Mouse (Mus musculus): ENCODE results near the gene Fscn2. TPM values are rescaled to one million over a fixed set of nuclear protein-coding genes. Genes with fewer than 3 reads are reported as not detected.

Fscn2 gene
- polyA plus RNA-seq, 1 experiment: not detected

DNA sequence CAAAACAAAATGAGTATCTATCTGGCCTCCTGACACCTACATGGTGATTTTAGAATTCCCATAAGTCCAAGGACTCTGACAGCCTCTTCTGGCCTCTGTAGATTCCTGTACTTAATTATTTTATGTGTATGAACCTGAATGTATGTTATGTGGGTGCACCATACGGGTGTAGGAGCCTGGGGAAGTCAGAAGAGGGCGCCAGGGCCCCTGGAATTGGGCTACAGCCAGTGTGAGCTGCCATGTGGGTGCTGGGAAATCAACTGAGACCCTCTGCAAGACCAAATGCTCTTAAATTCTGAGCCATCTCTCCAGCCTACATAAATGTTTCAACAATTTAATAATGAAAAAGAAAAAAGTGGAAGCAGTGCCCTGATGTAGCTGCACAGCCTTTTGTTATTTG is 23.9 kb upstream of the Fscn2 start:
- no peak overlapping the region for H3K27ac ChIP-seq (ENCODE audit: insufficient read depth, low read length)
- 77% methylated on average over 2 of the region's 2 CpGs for WGBS

DNA sequence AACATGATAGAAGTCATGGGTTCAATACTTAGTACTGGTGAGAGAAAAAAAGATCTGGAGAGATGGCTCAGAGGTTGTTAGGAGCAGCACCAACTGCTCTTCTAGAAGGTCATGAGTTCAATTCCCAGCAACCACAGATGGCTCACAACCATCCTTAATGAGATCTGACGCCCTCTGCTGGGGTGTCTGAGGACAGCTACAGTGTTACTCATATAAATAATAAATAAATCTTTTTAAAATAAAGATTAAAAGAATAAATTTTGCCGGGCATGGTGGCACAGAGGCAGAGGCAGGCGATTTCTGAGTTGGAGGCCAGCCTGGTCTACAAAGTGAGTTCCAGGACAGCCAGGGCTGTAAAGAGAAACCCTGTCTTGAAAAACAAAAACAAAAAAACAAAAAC is 22.5 kb upstream of the Fscn2 start:
- H3K27ac ChIP-seq (ENCODE audit: insufficient read depth, low read length): no peak overlapping the region
- 85% methylated on average over 3 of the region's 3 CpGs for WGBS
- DNase-seq (ENCODE audit: low read depth in 1 of 2, low spot score in 2 of 2): no peak
- H3K4me3 ChIP-seq (ENCODE audit: extremely low read depth, insufficient read depth, insufficient read length): no peak overlapping the region
- H3K36me3 ChIP-seq (ENCODE audit: control insufficient read depth, insufficient read depth, low read length): no peaks in the 10 kb centered on the region
- H3K27me3 ChIP-seq (ENCODE audit: control insufficient read depth, insufficient read depth, low read length): no peaks in the 10 kb centered on the region
- H3K4me1 ChIP-seq (ENCODE audit: control insufficient read depth, insufficient read depth, insufficient read length): peaks cover 3% of the 10 kb centered on the region; the same call in 1 of the 2 replicates
- TF ChIP-seq CTCF (IDR thresholded peaks at IDR 0.05; ENCODE audit: extremely low read depth, insufficient read depth, insufficient read length, insufficient replicate concordance): no peak
- no peak for TF ChIP-seq POLR2A (IDR thresholded peaks at IDR 0.05; ENCODE audit: low read depth, low read length)

More for the DNA sequence above, 23.9 kb upstream of the Fscn2 start:
- Histone ChIP-seq H3K4me1 (ENCODE audit: control insufficient read depth, insufficient read depth, insufficient read length) (peaks cover 3% of the 10 kb centered on the region; the same call in 1 of the 2 replicates), H3K4me3 (ENCODE audit: extremely low read depth, insufficient read depth, insufficient read length) (no peak overlapping the region), H3K36me3 (ENCODE audit: control insufficient read depth, insufficient read depth, low read length) (no peaks in the 10 kb centered on the region), H3K27me3 (ENCODE audit: control insufficient read depth, insufficient read depth, low read length) (no peaks in the 10 kb centered on the region)
- TF ChIP-seq POLR2A (IDR thresholded peaks at IDR 0.05; ENCODE audit: low read depth, low read length) (no peak), CTCF (IDR thresholded peaks at IDR 0.05; ENCODE audit: extremely low read depth, insufficient read depth, insufficient read length, insufficient replicate concordance) (no peak)
- DNase-seq (ENCODE audit: low read depth in 1 of 2, low spot score in 2 of 2): no peak

DNA sequence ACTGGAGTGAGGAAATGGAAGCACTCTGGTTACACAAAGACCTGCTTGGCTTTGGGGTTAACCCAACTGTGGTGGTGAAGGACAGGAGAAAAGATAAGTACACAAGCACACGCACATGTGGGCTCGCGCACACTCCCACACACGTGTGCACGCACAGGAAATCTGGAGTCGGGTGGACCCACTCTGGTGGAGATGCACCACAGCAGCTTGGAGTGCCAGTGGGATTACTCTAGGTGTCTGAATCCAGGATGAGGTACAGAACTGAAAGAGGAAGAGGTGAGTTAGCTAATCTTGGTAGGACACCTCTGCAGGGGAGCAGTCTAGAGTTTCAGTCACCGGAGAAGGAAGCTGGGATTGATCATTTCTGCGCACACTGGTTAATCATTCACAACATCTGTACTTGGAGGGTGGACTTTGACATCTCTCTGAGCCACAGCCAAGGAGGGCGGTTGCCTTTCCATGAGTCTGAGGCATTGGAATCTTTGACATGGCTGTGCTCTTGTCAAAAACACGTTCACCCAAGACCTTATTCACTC is 21.3 kb upstream of the Fscn2 start:
- Histone ChIP-seq H3K27me3 (ENCODE audit: control insufficient read depth, insufficient read depth, low read length) (no peaks in the 10 kb centered on the region), H3K36me3 (ENCODE audit: control insufficient read depth, insufficient read depth, low read length) (no peaks in the 10 kb centered on the region; the same call in none of the 2 replicates), H3K4me1 (ENCODE audit: control insufficient read depth, insufficient read depth, insufficient read length) (peaks cover 3% of the 10 kb centered on the region; the same call in 1 of the 2 replicates), H3K4me3 (ENCODE audit: extremely low read depth, insufficient read depth, insufficient read length) (no peak overlapping the region), H3K27ac (ENCODE audit: insufficient read depth, low read length) (no peak overlapping the region)
- 52% methylated on average over 10 of the region's 10 CpGs for WGBS
- TF ChIP-seq POLR2A (IDR thresholded peaks at IDR 0.05; ENCODE audit: low read depth, low read length): no peak
- no peak for TF ChIP-seq CTCF (IDR thresholded peaks at IDR 0.05; ENCODE audit: extremely low read depth, insufficient read depth, insufficient read length, insufficient replicate concordance)
- no peak for DNase-seq (ENCODE audit: low read depth in 1 of 2, low spot score in 2 of 2)

DNA sequence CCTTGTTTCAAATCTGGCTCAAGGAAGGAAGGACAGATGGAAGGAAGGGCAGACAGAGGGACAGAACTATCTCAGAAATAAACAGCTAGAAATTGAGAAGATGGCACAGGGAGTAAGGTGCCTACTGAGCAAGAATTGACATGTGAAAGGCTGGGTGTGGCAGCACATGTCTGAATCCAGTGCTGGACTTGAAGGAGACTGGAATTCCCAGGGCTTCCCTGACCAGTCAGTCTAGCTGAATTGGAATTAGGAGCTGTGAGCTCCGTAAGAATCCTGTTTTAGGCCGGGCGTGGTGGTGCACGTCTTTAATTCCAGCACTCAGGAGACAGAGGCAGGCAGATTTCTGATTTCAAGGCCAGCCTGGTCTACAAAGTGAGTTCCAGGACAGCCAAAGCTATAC is 19.7 kb upstream of the Fscn2 start:
- Histone ChIP-seq H3K27me3 (ENCODE audit: control insufficient read depth, insufficient read depth, low read length) (no peaks in the 10 kb centered on the region), H3K4me3 (ENCODE audit: extremely low read depth, insufficient read depth, insufficient read length) (no peak overlapping the region), H3K27ac (ENCODE audit: insufficient read depth, low read length) (no peak overlapping the region), H3K4me1 (ENCODE audit: control insufficient read depth, insufficient read depth, insufficient read length) (peaks cover 3% of the 10 kb centered on the region; the same call in 1 of the 2 replicates), H3K36me3 (ENCODE audit: control insufficient read depth, insufficient read depth, low read length) (peaks cover 6% of the 10 kb centered on the region)
- no peak for DNase-seq (ENCODE audit: low read depth in 1 of 2, low spot score in 2 of 2)
- TF ChIP-seq CTCF (IDR thresholded peaks at IDR 0.05; ENCODE audit: extremely low read depth, insufficient read depth, insufficient read length, insufficient replicate concordance) (no peak), POLR2A (IDR thresholded peaks at IDR 0.05; ENCODE audit: low read depth, low read length) (no peak)
- 93% methylated on average over 4 of the region's 4 CpGs for WGBS

DNA sequence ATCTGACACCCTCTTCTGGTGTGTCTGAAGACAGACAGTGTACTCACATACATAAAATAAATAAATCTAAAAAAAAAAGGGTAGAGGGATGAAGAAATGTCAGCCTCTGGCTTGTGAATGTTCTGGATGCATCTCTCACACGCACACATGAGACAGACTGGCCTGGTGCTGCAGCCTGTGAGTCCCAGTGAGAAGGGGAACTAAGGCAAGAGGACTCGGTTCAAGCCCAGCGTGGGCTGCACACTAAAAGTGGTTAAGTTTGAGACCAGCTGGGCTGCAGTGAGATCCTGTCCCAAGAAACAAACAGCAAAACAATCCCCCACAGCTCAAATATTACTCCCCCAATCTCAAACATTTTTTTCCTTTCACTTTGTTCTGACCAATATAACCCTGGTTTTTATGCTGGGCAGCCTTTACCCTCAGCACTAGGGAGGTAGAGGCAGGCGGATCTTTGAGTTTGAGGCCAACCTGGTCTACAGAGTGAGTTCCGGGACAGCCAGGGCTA is 18.6 kb upstream of the Fscn2 start:
- Histone ChIP-seq H3K27ac (ENCODE audit: insufficient read depth, low read length) (no peak overlapping the region), H3K4me1 (ENCODE audit: control insufficient read depth, insufficient read depth, insufficient read length) (peaks cover 3% of the 10 kb centered on the region; the same call in 1 of the 2 replicates), H3K27me3 (ENCODE audit: control insufficient read depth, insufficient read depth, low read length) (no peaks in the 10 kb centered on the region), H3K36me3 (ENCODE audit: control insufficient read depth, insufficient read depth, low read length) (peaks cover 12% of the 10 kb centered on the region), H3K4me3 (ENCODE audit: extremely low read depth, insufficient read depth, insufficient read length) (no peak overlapping the region)
- DNase-seq (ENCODE audit: low read depth in 1 of 2, low spot score in 2 of 2): no peak
- TF ChIP-seq CTCF (IDR thresholded peaks at IDR 0.05; ENCODE audit: extremely low read depth, insufficient read depth, insufficient read length, insufficient replicate concordance) (no peak), POLR2A (IDR thresholded peaks at IDR 0.05; ENCODE audit: low read depth, low read length) (no peak)
- WGBS: 86% methylated on average over 5 of the region's 5 CpGs

DNA sequence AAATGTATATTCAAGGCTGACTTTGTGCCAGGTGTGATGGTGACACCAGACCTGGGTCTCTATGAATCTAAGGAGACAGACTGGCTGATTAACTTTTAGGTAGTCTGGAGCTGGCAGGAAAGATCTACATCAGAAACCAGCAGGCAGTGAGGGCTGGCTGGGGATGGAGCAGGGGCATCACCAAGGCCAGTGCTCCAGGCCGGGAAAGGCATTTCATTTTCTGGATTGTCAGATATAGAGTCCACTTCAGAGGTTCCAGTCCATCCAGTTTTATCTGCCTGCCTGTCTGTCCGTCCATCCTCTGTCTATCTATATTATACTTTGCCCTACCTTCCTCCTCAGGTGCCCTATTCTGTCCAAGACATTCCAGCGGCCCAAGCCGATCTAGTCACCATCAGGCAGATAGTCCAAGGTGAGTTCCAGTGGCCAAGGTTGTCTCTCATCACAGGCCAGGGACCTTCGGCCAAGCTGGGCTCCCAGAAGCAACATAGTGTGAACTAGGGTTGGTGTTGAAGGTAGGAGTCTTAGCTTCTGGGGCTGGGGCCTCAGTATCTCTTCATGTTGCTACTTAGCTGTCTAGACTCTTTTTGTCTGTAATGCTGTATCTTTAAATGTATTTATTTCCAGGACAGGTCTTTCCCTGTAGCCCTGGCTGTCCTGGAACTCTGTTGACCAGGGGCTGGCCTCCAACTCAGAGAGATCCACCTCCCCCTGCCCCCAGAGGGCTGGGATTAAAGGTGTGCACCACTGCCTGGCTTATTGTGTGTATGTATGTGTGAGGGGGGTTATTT is 17.6 kb upstream of the Fscn2 start:
- no peaks in the 10 kb centered on the region for H3K27me3 ChIP-seq (ENCODE audit: control insufficient read depth, insufficient read depth, low read length)
- DNase-seq (ENCODE audit: low read depth in 1 of 2, low spot score in 2 of 2): no peak
- H3K4me1 ChIP-seq (ENCODE audit: control insufficient read depth, insufficient read depth, insufficient read length): peaks cover 3% of the 10 kb centered on the region; the same call in 1 of the 2 replicates
- 93% methylated on average over 5 of the region's 5 CpGs for WGBS
- TF ChIP-seq POLR2A (IDR thresholded peaks at IDR 0.05; ENCODE audit: low read depth, low read length) (no peak), CTCF (IDR thresholded peaks at IDR 0.05; ENCODE audit: extremely low read depth, insufficient read depth, insufficient read length, insufficient replicate concordance) (no peak)
- no peak overlapping the region for H3K27ac ChIP-seq (ENCODE audit: insufficient read depth, low read length)
- H3K36me3 ChIP-seq (ENCODE audit: control insufficient read depth, insufficient read depth, low read length): peaks cover 13% of the 10 kb centered on the region
- no peak overlapping the region for H3K4me3 ChIP-seq (ENCODE audit: extremely low read depth, insufficient read depth, insufficient read length)
